ENCODE assay signal across 8 mouse cellular contexts in genomic region chr19:6067724-6068415, GRCm38 (mm10). TPM values are rescaled to one million over a fixed set of nuclear protein-coding genes. Genes with fewer than 3 reads are reported as not detected.
DNase-seq lines count a peak whose midpoint lies in the region; ATAC-seq lines count a peak whose summit lies in the region.

Gene Tm7sf2, minus strand, starts transcription at chr19:6068373.

- peak within 1 kb of the TSS; percentile 79 for H3K9ac ChIP-seq in heart, embryonic 13.5 days
- H3K9ac ChIP-seq in liver, embryonic 12.5 days, result peak within 1 kb of the TSS; percentile 70
- peak within 1 kb of the TSS; percentile 74 for H3K9ac ChIP-seq in stomach, embryonic 16.5 days (ENCODE audit: low read length)

- DNase-seq in kidney, postnatal 10 days, result peak; percentile 95
- DNase-seq in natural killer cell, adult 2 months (ENCODE audit: low spot score in 2 of 2), result peak; percentile 73 to 82

- peaks cover 6% of the 10 kb centered on the region for H3K4me1 ChIP-seq in brown adipose tissue, adult 24 weeks (ENCODE audit: control insufficient read depth, insufficient read depth, insufficient read length, low read length)
- H3K4me1 ChIP-seq in heart, embryonic 13.5 days, result peaks cover 25% of the 10 kb centered on the region
- peaks cover 42% of the 10 kb centered on the region for H3K4me1 ChIP-seq in liver, embryonic 12.5 days
- peaks cover 16% of the 10 kb centered on the region for H3K4me1 ChIP-seq in stomach, embryonic 16.5 days (ENCODE audit: control insufficient read depth, insufficient read depth, low read length)

- no peaks in the 10 kb centered on the region for H3K9me3 ChIP-seq in heart, embryonic 13.5 days
- H3K9me3 ChIP-seq in liver, embryonic 12.5 days (replicated peaks), result no peaks in the 10 kb centered on the region
- no peaks in the 10 kb centered on the region for H3K9me3 ChIP-seq in stomach, embryonic 16.5 days (replicated peaks; ENCODE audit: control insufficient read depth, low read length)

- H3K27me3 ChIP-seq in heart, embryonic 13.5 days (replicated peaks), result no peaks in the 10 kb centered on the region
- H3K27me3 ChIP-seq in liver, embryonic 12.5 days (replicated peaks), result no peaks in the 10 kb centered on the region
- no peaks in the 10 kb centered on the region for H3K27me3 ChIP-seq in stomach, embryonic 16.5 days (ENCODE audit: control insufficient read depth, insufficient read depth, low read length)

- H3K4me2 ChIP-seq in heart, embryonic 13.5 days, result peak within 1 kb of the TSS; percentile 99
- peak within 1 kb of the TSS; percentile 95 for H3K4me2 ChIP-seq in liver, embryonic 12.5 days
- peak within 1 kb of the TSS; percentile 99 for H3K4me2 ChIP-seq in stomach, embryonic 16.5 days (ENCODE audit: low read depth, low read length)

- H3K4me3 ChIP-seq in brown adipose tissue, adult 24 weeks (ENCODE audit: insufficient read depth, low read depth, low read length), result peak within 1 kb of the TSS; percentile 58
- peak within 1 kb of the TSS; percentile 58 for H3K4me3 ChIP-seq in heart, embryonic 13.5 days
- peak within 1 kb of the TSS; percentile 60 for H3K4me3 ChIP-seq in liver, embryonic 12.5 days
- peak within 1 kb of the TSS; percentile 54 for H3K4me3 ChIP-seq in stomach, embryonic 16.5 days (replicated peaks; ENCODE audit: low read length)

- WGBS in heart, embryonic 13.5 days, result 11% methylated on average over 33 of the region's 33 CpGs
- WGBS in liver, embryonic 12.5 days (ENCODE audit: insufficient replicate concordance), result 14% methylated on average over 33 of the region's 33 CpGs
- WGBS in stomach, embryonic 16.5 days, result 11% methylated on average over 33 of the region's 33 CpGs

- ATAC-seq in CD4-positive, CD25-positive, alpha-beta regulatory T cell, adult 4 months, result peak; percentile 91
- ATAC-seq in erythroid progenitor cell, adult 5-6 weeks (replicated peaks; ENCODE audit: low FRiP score, poor library complexity, severe bottlenecking), result peak; percentile 93
- peak; percentile 78 for ATAC-seq in heart, embryonic 13.5 days (ENCODE audit: extremely low read depth, insufficient number of reproducible peaks, low FRiP score, low TSS enrichment)
- ATAC-seq in liver, embryonic 12.5 days, result peak; percentile 91
- peak; percentile 95 for ATAC-seq in stomach, embryonic 16.5 days (ENCODE audit: insufficient read depth, low FRiP score)

- H3K36me3 ChIP-seq in heart, embryonic 13.5 days, result peaks cover 39% of the 10 kb centered on the region
- peaks cover 46% of the 10 kb centered on the region for H3K36me3 ChIP-seq in liver, embryonic 12.5 days
- H3K36me3 ChIP-seq in stomach, embryonic 16.5 days (ENCODE audit: control insufficient read depth, insufficient read depth, low read length), result peaks cover 6% of the 10 kb centered on the region; the same call in 1 of the 2 replicates

- no peak within 1 kb of the TSS for H3K27ac ChIP-seq in brown adipose tissue, adult 24 weeks (replicated peaks; ENCODE audit: low read depth, low read length)
- H3K27ac ChIP-seq in heart, embryonic 13.5 days (replicated peaks), result peak within 1 kb of the TSS; percentile 74
- H3K27ac ChIP-seq in liver, embryonic 12.5 days, result peak within 1 kb of the TSS; percentile 77
- H3K27ac ChIP-seq in stomach, embryonic 16.5 days (ENCODE audit: low read length), result peak within 1 kb of the TSS; percentile 85

RNA-seq across cellular contexts. Expression of gene Tm7sf2, which starts in this region (rescaled TPM):
- 1 to 10 TPM; 5.5 to 7.1 TPM for polyA plus RNA-seq in CD4-positive, CD25-positive, alpha-beta regulatory T cell, adult 4 months (2017; shearing (Covaris generic))
- polyA plus RNA-seq in brown adipose tissue, adult 24 weeks (2012; ENCODE audit: insufficient read depth, insufficient read length, missing spikeins), result 7.3 and 15.5 TPM in 2 replicates
- total RNA-seq in erythroid progenitor cell, adult 5-6 weeks (2015; ENCODE audit: low replicate concordance), result 14.1 TPM in 1 of 2 replicates, not detected in the other
- total RNA-seq in erythroid progenitor cell, adult 5-6 weeks (2017; ENCODE audit: low replicate concordance), result 1.9 TPM in 1 of 2 replicates, not detected in the other
- 7.8 and 8.0 TPM in 2 replicates for polyA plus RNA-seq in heart, embryonic 13.5 days (2015; fragmentation: Nextera tagmentation; extraction: Ambion mirVana)
- 30.0 and 31.4 TPM in 2 replicates for polyA plus RNA-seq in liver, embryonic 12.5 days (2016; fragmentation: Nextera tagmentation; extraction: Ambion mirVana)
- 25.5 and 29.1 TPM in 2 replicates for polyA plus RNA-seq in stomach, embryonic 16.5 days (2015; fragmentation: Nextera tagmentation; extraction: Ambion mirVana)
